22 mouse cellular contexts compared by ENCODE assay signal in genomic region chr8:78574207-78574606, GRCm38 (mm10).
"Had no signal": no experiment of that assay in that cellular context is flagged by ENCODE, and none has a peak within 500 bp of the region (broad histone marks: within the 10 kb centered on the region; RNA-seq: fewer than 3 reads in every experiment).

No protein-coding gene starts in this region.

- H3K4me2 ChIP-seq: limb, embryonic 12.5 days; limb, embryonic 15.5 days; liver, embryonic 11.5 days; lung, embryonic 14.5 days; midbrain, embryonic 15.5 days; neural tube, embryonic 13.5 days; stomach, embryonic 15.5 days had no signal

- ATAC-seq: intestine, postnatal 0 days; liver, postnatal 0 days; lung, postnatal 0 days; midbrain, embryonic 15.5 days had no signal

- H3K9me3 ChIP-seq: limb, embryonic 12.5 days; limb, embryonic 15.5 days; midbrain, embryonic 15.5 days; neural tube, embryonic 13.5 days; stomach, embryonic 15.5 days had no signal

- H3K9ac ChIP-seq: limb, embryonic 12.5 days; limb, embryonic 15.5 days; liver, embryonic 14.5 days; liver, postnatal 0 days; lung, embryonic 14.5 days; midbrain, embryonic 15.5 days; neural tube, embryonic 13.5 days; stomach, embryonic 15.5 days had no signal

- H3K4me3 ChIP-seq: limb, embryonic 12.5 days; limb, embryonic 15.5 days; midbrain, embryonic 15.5 days; myocyte; neural tube, embryonic 13.5 days; stomach, embryonic 15.5 days had no signal

- H3K27me3 ChIP-seq: limb, embryonic 12.5 days; limb, embryonic 15.5 days; midbrain, embryonic 15.5 days; neural tube, embryonic 13.5 days; stomach, embryonic 15.5 days had no signal

- H3K36me3 ChIP-seq: limb, embryonic 12.5 days; limb, embryonic 15.5 days; midbrain, embryonic 15.5 days; neural tube, embryonic 13.5 days; stomach, embryonic 15.5 days had no signal

- H3K4me1 ChIP-seq: stomach, embryonic 15.5 days had no signal

- H3K27ac ChIP-seq: limb, embryonic 12.5 days; limb, embryonic 15.5 days; liver, embryonic 14.5 days; macrophage; midbrain, embryonic 15.5 days; neural tube, embryonic 13.5 days; stomach, embryonic 15.5 days had no signal

- DNase-seq: kidney, adult 8-10 months; kidney, postnatal 4 days; left cerebral cortex, postnatal 4 days; liver, postnatal 0 days; lung, embryonic 14.5 days; retina, postnatal 1 day; right cerebral cortex, postnatal 25 days; spleen, adult 18-20 months; thymus, adult 2 months; thymus, postnatal 14 days; thymus, postnatal 4 days had no signal
